Mouse (Mus musculus) spleen, adult 2 months (tissue): ENCODE data around the gene Grid2. TPM values are rescaled to one million over a fixed set of nuclear protein-coding genes. Genes with fewer than 3 reads are reported as not detected.

Experiments used
- DNase-seq, 2 experiments: peaks; one replicate each; pipeline versions ENCODE4 v3.0.0 to v3.0.0-alpha.2; 2012 to 2021; ENCODE audit warnings: low spot score in 2 of 2, low read depth in 1 of 2
- H3K27ac ChIP-seq: fragments of 200-500 bp; 2 replicates; pipeline ENCODE4 v1.5.1; 2012; ENCODE audit warnings: low read length, inconsistent platforms; ENCODE audit not compliant: insufficient read depth
- H3K27me3 ChIP-seq: fragments of 200-500 bp; 2 replicates; pipeline ENCODE4 v1.6.1; 2012; ENCODE audit warnings: mild to moderate bottlenecking, moderate library complexity, low read length, inconsistent platforms; ENCODE audit not compliant: control insufficient read depth, insufficient read depth
- H3K36me3 ChIP-seq: fragments of 200-500 bp; 2 replicates; pipeline ENCODE4 v1.6.1; 2012; ENCODE audit warnings: mild to moderate bottlenecking, low read length, inconsistent platforms; ENCODE audit not compliant: control insufficient read depth, insufficient read depth
- H3K4me1 ChIP-seq: fragments of 200-500 bp; 2 replicates; pipeline ENCODE4 v1.6.1; 2011; ENCODE audit warnings: inconsistent platforms; ENCODE audit not compliant: control insufficient read depth, insufficient read depth, insufficient read length
- H3K4me3 ChIP-seq: fragments of 200-500 bp; 2 replicates; pipeline ENCODE4 v1.5.1; 2011; ENCODE audit warnings: mild to moderate bottlenecking, inconsistent platforms; ENCODE audit not compliant: insufficient read depth, insufficient read length; ENCODE audit errors: extremely low read depth
- CTCF ChIP-seq: fragments of 200-500 bp; IDR thresholded peaks from 2 replicates; pipeline ENCODE4 v1.5.1; 2011; ENCODE audit warnings: mild to moderate bottlenecking, inconsistent platforms; ENCODE audit not compliant: insufficient read depth, insufficient read length, insufficient replicate concordance; ENCODE audit errors: extremely low read depth
- POLR2A ChIP-seq: fragments of 200-500 bp; IDR thresholded peaks from 2 replicates; pipeline ENCODE4 v1.6.1; 2011; ENCODE audit warnings: low read depth, low read length, inconsistent platforms
- WGBS: fragments of 180-500 bp; shearing (Covaris S2); methylation state at CpG from one replicate; pipeline ENCODE4 v1.1.7; 2018; 5-methylcytosine and 5-hydroxymethylcytosine counted together
- polyA plus RNA-seq: library from polyadenylated mRNA; depleted of rRNA; stranded (reverse); fragments of >200 nt; gene quantifications from 2 replicates; pipeline ENCODE4 v1.2.3, GENCODE M21; 2012

Grid2 gene
- polyA plus RNA-seq, 1 experiment: 0.07 TPM

GRCm38 (mm10) chr6:64730030-64730429 is 1474.4 kb downstream of the Grid2 start:
- peaks cover 2% of the 10 kb centered on the region; the same call in 1 of the 2 replicates for H3K4me1 ChIP-seq
- DNase-seq: no peak
- WGBS: 3% methylated on average over 19 of the region's 19 CpGs
- peaks cover 26% of the 10 kb centered on the region for H3K27me3 ChIP-seq
- TF ChIP-seq CTCF (no peak), POLR2A (no peak)
- no peaks in the 10 kb centered on the region for H3K36me3 ChIP-seq
- no peak overlapping the region for H3K4me3 ChIP-seq
- H3K27ac ChIP-seq: no peak overlapping the region

DNA sequence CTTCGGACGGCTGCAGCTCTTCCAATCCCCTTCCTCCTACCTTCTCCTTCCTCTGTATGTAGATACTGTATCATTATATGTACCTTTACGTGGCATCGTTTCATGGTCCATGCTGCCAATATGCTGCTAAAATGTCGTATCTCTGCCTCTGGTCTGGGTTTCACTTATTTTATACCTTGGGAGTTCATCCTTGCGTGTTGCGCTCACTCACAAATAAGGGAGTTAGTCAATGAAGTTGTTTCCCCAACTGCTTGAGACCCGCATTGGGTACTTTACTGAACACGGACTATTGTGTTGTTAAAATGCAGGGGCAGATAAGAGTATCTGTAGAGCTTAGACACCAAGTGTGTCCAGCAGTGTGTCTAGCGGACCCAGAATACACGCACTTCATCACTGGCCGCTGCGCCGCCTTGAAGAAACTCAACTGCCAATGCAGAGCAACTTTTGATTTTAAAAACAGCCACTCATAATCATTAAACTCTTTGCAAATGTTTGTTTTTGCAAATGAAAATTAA is 1474.9 kb downstream of the Grid2 start:
- no peak overlapping the region for H3K4me3 ChIP-seq
- H3K27ac ChIP-seq: no peak overlapping the region
- H3K4me1 ChIP-seq: peaks cover 2% of the 10 kb centered on the region; the same call in 1 of the 2 replicates
- H3K36me3 ChIP-seq: no peaks in the 10 kb centered on the region
- TF ChIP-seq CTCF (no peak), POLR2A (no peak)
- peaks cover 28% of the 10 kb centered on the region for H3K27me3 ChIP-seq
- DNase-seq: no peak
- 20% methylated on average over 14 of the region's 14 CpGs for WGBS

GRCm38 (mm10) chr6:64731126-64731525 is 1475.5 kb downstream of the Grid2 start:
- Histone ChIP-seq H3K27ac (no peak overlapping the region), H3K4me3 (no peak overlapping the region), H3K4me1 (peaks cover 2% of the 10 kb centered on the region; the same call in 1 of the 2 replicates), H3K36me3 (no peaks in the 10 kb centered on the region), H3K27me3 (peaks cover 28% of the 10 kb centered on the region)
- no peak for DNase-seq
- no peak for TF ChIP-seq CTCF
- TF ChIP-seq POLR2A: no peak
- 9% methylated on average over 7 of the region's 7 CpGs for WGBS

DNA sequence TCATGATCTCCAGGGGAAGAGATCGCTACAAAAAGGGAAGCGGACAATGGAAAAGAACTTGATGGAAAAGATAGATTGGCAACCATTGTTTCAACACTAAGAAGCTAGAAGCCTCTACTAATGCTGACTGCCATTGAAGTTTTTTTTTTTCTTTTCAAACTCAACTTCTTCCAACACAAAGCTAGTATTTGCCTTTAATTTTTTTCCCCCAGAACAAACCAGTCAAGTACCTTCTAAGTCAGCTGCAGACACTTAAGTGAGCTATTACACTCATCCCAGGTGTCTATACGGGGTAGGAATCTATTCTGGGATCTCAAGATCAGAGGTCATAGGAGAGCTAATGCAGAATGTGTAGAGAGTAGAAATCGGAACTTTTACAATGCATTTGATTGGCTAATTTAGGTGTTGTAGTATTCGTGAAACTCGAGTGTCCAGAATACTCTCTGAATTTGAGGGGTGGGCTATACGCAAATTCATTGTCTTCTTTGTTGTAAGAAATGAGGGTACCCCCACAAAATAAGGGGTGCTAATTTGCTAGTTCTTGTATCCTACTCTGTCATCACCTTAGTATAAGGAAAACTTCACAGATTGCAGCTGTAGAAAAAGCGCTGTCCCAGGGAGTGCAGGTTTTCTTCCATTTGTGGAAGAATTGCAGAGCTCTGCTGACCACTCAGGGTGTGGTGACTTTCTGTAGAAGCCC is 1476.1 kb downstream of the Grid2 start:
- H3K36me3 ChIP-seq: no peaks in the 10 kb centered on the region
- WGBS: 11% methylated on average over 8 of the region's 8 CpGs
- peaks cover 28% of the 10 kb centered on the region for H3K27me3 ChIP-seq
- TF ChIP-seq CTCF (no peak), POLR2A (no peak)
- no peak overlapping the region for H3K27ac ChIP-seq
- H3K4me3 ChIP-seq: no peak overlapping the region
- H3K4me1 ChIP-seq: peaks cover 2% of the 10 kb centered on the region; the same call in 1 of the 2 replicates
- no peak for DNase-seq

DNA sequence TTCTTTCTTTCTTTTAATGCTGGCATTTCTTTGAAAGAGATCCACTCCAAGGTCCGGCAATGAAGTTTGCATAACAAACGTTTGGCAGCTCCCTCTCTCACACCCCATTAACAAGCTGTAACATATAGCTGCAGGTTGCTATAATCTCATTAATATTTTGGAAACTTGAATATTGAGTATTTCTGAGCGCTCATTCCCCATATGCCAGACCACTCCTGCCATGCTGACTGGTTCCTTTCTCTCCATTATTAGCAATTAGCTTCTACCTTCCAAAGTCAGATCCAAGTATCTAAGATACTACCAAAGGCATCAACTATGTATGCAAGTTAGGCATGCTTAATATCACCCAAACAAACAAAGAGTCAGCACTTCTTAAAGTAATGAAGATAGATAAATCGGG is 1477.6 kb downstream of the Grid2 start:
- Histone ChIP-seq H3K27ac (no peak overlapping the region), H3K4me3 (no peak overlapping the region), H3K27me3 (peaks cover 28% of the 10 kb centered on the region), H3K36me3 (no peaks in the 10 kb centered on the region), H3K4me1 (peaks cover 2% of the 10 kb centered on the region; the same call in 1 of the 2 replicates)
- TF ChIP-seq CTCF: no peak
- TF ChIP-seq POLR2A: no peak
- DNase-seq: no peak
- 14% methylated on average over 4 of the region's 4 CpGs for WGBS

DNA sequence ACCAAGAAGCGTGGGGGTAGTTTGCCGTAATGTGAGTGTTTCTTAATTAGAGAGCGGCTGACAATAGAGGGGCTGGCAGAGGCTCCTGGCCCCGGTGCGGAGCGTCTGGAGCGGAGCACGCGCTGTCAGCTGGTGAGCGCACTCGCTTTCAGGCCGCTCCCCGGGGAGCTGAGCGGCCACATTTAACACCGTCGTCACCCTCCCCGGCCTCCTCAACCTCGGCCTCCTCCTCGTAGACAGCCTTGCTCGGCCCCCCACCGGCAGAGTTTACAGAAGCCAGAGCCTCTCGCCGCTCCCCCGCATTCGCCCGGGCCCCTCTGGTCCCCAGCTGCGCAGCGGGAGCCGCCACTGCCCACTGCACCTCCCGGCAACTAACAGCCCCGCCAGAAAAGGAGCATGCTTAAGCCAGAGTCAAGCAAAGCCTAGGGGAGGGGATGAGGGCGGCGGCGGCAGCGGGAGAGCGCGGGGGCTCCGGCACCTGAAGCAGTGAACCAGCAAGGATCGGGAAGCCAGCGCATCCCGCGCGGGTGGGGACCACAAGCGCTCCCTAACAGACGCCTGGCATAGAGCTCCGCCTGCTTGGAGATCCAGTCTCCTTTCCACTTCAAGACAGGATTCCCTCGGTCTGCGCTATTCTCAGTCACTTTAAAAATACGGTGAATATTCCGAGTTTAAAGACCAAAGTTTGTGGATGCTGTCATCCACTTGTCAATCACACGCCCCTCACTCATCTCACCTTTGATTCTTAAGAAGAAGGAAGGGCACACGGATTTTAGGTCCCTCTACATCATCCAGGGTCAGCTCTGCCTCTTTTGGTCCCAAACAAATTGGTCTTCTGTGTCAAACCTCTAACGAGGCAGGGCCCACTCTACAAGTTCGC is 1479.0 kb downstream of the Grid2 start:
- Histone ChIP-seq H3K4me1 (peaks cover 2% of the 10 kb centered on the region; the same call in 1 of the 2 replicates), H3K36me3 (no peaks in the 10 kb centered on the region), H3K27me3 (peaks cover 19% of the 10 kb centered on the region), H3K4me3 (no peak overlapping the region), H3K27ac (no peak overlapping the region)
- no peak for TF ChIP-seq POLR2A
- no peak for TF ChIP-seq CTCF
- WGBS: 8% methylated on average over 54 of the region's 54 CpGs
- no peak for DNase-seq

DNA sequence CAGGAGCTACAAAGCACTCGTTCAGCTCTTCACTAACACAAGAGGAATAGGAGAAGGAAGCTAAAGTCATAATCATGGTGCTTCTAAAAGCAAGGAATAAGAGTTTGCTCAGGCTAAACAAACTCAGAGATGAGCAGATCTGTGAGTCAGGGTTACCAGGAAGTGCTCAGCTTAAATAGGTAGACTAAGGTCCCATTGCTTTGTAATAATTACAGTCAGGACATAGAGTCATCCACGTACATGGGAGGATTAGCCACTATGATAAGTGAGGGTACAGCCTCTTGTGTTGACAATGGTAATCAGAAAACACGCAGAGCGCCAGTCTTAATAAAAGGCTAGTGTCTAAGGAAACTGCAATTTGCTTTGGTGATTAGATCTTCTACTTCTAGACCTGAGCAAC is 1480.6 kb downstream of the Grid2 start:
- H3K27me3 ChIP-seq: peaks cover 11% of the 10 kb centered on the region
- no peak for TF ChIP-seq CTCF
- no peak for TF ChIP-seq POLR2A
- WGBS: 76% methylated on average over 4 of the region's 4 CpGs
- no peak overlapping the region for H3K27ac ChIP-seq
- H3K4me1 ChIP-seq: peaks cover 2% of the 10 kb centered on the region; the same call in 1 of the 2 replicates
- H3K4me3 ChIP-seq: no peak overlapping the region
- H3K36me3 ChIP-seq: no peaks in the 10 kb centered on the region
- no peak for DNase-seq
